Mouse (Mus musculus) forebrain, embryonic 14.5 days (tissue): Measurements from ENCODE around the gene Usp22. TPM values are rescaled to one million over a fixed set of nuclear protein-coding genes. Genes with fewer than 3 reads are reported as not detected.

Experiments
- ATAC-seq: fragments of 200-750 bp; cut with Nextera tagmentation; 2 replicates; pipeline ENCODE4 v1.8.0; 2017; ENCODE audit warnings: mild to moderate bottlenecking, moderate library complexity
- DNase-seq: peaks from one replicate; pipeline ENCODE4 v3.0.0-alpha.2; 2015; ENCODE audit warnings: low spot score
- H3K27ac ChIP-seq: fragments of 300-500 bp; sonication (generic); 2 replicates; pipeline ENCODE4 v1.5.1; 2014; ENCODE audit warnings: low read depth, mild to moderate bottlenecking, control low read depth, low read length, moderate library complexity
- H3K27me3 ChIP-seq: fragments of 300-500 bp; sonication (generic); replicated peaks from 2 replicates; pipeline ENCODE4 v1.6.1; 2014; ENCODE audit warnings: low read length, control low read depth, mixed read lengths; ENCODE audit not compliant: control insufficient read depth, insufficient read depth
- H3K36me3 ChIP-seq: fragments of 300-500 bp; sonication (generic); 2 replicates; pipeline ENCODE4 v1.6.1; 2014; ENCODE audit warnings: low read length, control low read depth; ENCODE audit not compliant: control insufficient read depth, insufficient read depth
- H3K4me1 ChIP-seq: fragments of 300-500 bp; sonication (generic); 2 replicates; pipeline ENCODE4 v1.6.1; 2014; ENCODE audit warnings: antibody characterized with exemption, low read length, control low read depth; ENCODE audit not compliant: control insufficient read depth, insufficient read depth
- H3K4me2 ChIP-seq: fragments of 300-500 bp; sonication (generic); 2 replicates; pipeline ENCODE4 v1.6.1; 2014; ENCODE audit warnings: mild to moderate bottlenecking, control low read depth, low read length
- H3K4me3 ChIP-seq: fragments of 300-500 bp; sonication (generic); 2 replicates; pipeline ENCODE4 v1.5.1; 2014; ENCODE audit warnings: low read depth, low read length, control low read depth
- H3K9ac ChIP-seq: fragments of 300-500 bp; sonication (generic); 2 replicates; pipeline ENCODE4 v1.6.1; 2014; ENCODE audit warnings: mild to moderate bottlenecking, low read length, control low read depth, moderate library complexity
- H3K9me3 ChIP-seq: fragments of 300-500 bp; sonication (generic); replicated peaks from 2 replicates; pipeline ENCODE4 v1.6.1; 2016; ENCODE audit warnings: low read length, control low read depth, mixed read lengths; ENCODE audit not compliant: control insufficient read depth
- WGBS: fragments of 180-500 bp; shearing (Covaris S2); extraction: QIAGEN DNeasy Blood & Tissue Kit; methylation state at CpG from one replicate; pipeline ENCODE4 v1.1.7; 2014; 5-methylcytosine and 5-hydroxymethylcytosine counted together
- polyA plus RNA-seq: library from polyadenylated mRNA; unstranded; fragments of >200 nt; fragmentation: Nextera tagmentation; extraction: Ambion mirVana; gene quantifications from 2 replicates; pipeline ENCODE4 v1.2.1, GENCODE M21; 2014

The Usp22 gene
- polyA plus RNA-seq, 1 experiment from 2014 or later, result 359 TPM

DNA sequence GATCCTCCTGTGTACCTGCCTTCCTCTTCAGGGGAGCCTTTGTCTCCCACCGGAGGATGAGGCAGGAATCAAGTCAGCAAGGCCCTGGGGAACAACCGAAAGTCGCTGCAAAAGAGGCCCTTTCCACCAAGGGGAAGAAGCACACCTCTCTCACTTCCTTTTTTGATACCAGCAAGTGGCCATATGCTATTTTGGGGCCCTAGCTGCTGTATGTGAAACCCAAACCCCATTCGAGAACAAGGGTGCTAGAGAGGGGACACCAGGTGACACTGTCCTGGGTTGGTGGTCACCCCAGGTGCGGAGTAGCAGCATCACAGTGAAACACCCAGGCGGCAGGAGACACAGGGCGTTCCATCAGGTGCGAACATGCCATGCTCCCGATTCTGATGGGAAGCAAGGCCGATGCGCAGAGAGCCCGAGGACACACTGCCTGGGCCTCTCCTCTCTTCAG is 65.9 kb downstream of the Usp22 start:
- Histone ChIP-seq H3K36me3 (no peaks in the 10 kb centered on the region), H3K4me1 (no peaks in the 10 kb centered on the region), H3K27ac (no peak overlapping the region), H3K9me3 (no peaks in the 10 kb centered on the region), H3K27me3 (no peaks in the 10 kb centered on the region), H3K9ac (no peak overlapping the region), H3K4me3 (no peak overlapping the region), H3K4me2 (no peak overlapping the region)
- WGBS, result 89% methylated on average over 12 of the region's 12 CpGs
- no peak for ATAC-seq
- DNase-seq, result no peak

DNA sequence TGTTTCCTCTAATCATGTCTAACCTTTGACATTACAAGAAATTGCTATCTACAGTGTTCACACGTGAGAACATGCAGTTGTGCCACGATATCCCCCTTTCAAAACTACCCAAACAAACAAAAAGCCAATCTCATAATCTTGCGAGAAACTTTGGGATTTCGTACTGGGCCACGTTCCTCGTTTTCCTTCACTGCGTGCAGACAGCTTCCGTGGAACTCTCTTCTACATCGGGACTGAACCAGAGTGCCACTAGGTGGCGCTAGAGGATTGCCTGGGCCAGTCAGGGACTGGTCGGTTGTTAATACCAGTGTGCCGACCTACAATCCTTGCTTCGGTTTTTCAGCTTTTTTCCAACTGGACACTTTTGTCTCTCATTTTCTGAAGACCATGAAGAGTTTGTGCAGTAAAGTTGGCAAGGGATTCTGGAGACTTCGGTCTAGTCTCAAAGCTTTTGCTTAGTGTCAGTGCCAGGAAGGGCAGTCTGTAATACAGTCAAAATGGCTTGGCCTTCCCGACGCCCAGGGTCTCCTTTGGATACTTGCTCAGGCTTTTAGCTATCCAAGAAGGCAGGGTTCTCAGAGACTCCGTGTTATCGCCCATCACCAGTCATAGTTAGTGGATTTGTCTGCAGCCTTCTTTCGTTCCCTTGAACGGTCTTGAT is 70.5 kb downstream of the Usp22 start:
- H3K4me1 ChIP-seq, result no peaks in the 10 kb centered on the region
- H3K27ac ChIP-seq, result no peak overlapping the region
- H3K27me3 ChIP-seq, result no peaks in the 10 kb centered on the region
- no peak overlapping the region for H3K9ac ChIP-seq
- no peak overlapping the region for H3K4me2 ChIP-seq
- DNase-seq, result peak; percentile 95
- no peaks in the 10 kb centered on the region for H3K9me3 ChIP-seq
- peak; percentile 92 for ATAC-seq
- WGBS, result 18% methylated on average over 20 of the region's 20 CpGs
- H3K4me3 ChIP-seq, result no peak overlapping the region
- H3K36me3 ChIP-seq, result no peaks in the 10 kb centered on the region

GRCm38 (mm10) chr11:61102397-61103339 is 72.2 kb downstream of the Usp22 start:
- H3K4me3 ChIP-seq, result no peak overlapping the region
- no peak for ATAC-seq
- H3K27ac ChIP-seq, result no peak overlapping the region

More at GRCm38 (mm10) chr11:61102397-61103339, 72.2 kb downstream of the Usp22 start:
- Histone ChIP-seq H3K27me3 (no peaks in the 10 kb centered on the region), H3K9ac (no peak overlapping the region), H3K36me3 (no peaks in the 10 kb centered on the region), H3K4me2 (no peak overlapping the region), H3K4me1 (no peaks in the 10 kb centered on the region), H3K9me3 (no peaks in the 10 kb centered on the region)
- no peak for DNase-seq
- WGBS, result 56% methylated on average over 12 of the region's 13 CpGs

Other genes starting within 250 kb of the Usp22 start
- gene Map2k3, start 243.0 kb downstream of the Usp22 start, polyA plus RNA-seq, result 23.6 and 23.7 TPM in 2 replicates
- gene Kcnj12, start 152.5 kb downstream of the Usp22 start, polyA plus RNA-seq, result 1.0 and 1.4 TPM in 2 replicates
- gene Tnfrsf13b, start 48.3 kb downstream of the Usp22 start, polyA plus RNA-seq, result 1.1 and 1.2 TPM in 2 replicates
- not detected in 2 replicates for gene Aldh3a1, start 32.5 kb upstream of the Usp22 start, polyA plus RNA-seq
- 30.2 and 31.8 TPM in 2 replicates for gene Aldh3a2, start 92.4 kb upstream of the Usp22 start, polyA plus RNA-seq
- not detected in 2 replicates for gene Slc47a2, start 167.8 kb upstream of the Usp22 start, polyA plus RNA-seq
- 0.14 TPM in 1 of 2 replicates, not detected in the other for gene Slc47a1, start 203.3 kb upstream of the Usp22 start, polyA plus RNA-seq